Mouse (Mus musculus) bone marrow, adult 2 months (tissue): ENCODE results near the gene Ifnk. TPM values are rescaled to one million over a fixed set of nuclear protein-coding genes. Genes with fewer than 3 reads are reported as not detected.

ENCODE experiments used
- H3K27ac ChIP-seq: fragments of 200-500 bp; 2 replicates; pipeline ENCODE4 v1.5.1; 2012; ENCODE audit warnings: low read depth, mild to moderate bottlenecking, control low read depth, inconsistent platforms, low read length; ENCODE audit not compliant: control insufficient read depth, poor library complexity, insufficient read depth
- H3K4me1 ChIP-seq: fragments of 200-500 bp; 2 replicates; pipeline ENCODE4 v1.6.1; 2011; ENCODE audit warnings: low read length; ENCODE audit not compliant: control insufficient read depth, insufficient read depth
- H3K4me3 ChIP-seq: fragments of 200-500 bp; replicated peaks from 2 replicates; pipeline ENCODE3; 2011; ENCODE audit warnings: mild to moderate bottlenecking, low read depth, low read length, control low read depth; ENCODE audit not compliant: control insufficient read depth
- CTCF ChIP-seq: fragments of 200-500 bp; IDR thresholded peaks from 2 replicates; pipeline ENCODE4 v1.5.1; 2011; ENCODE audit warnings: low read length, control low read depth; ENCODE audit not compliant: control insufficient read depth, insufficient read depth
- POLR2A ChIP-seq: fragments of 200-500 bp; IDR thresholded peaks from 2 replicates; pipeline ENCODE4 v1.6.1; 2011; ENCODE audit warnings: low read depth, mild to moderate bottlenecking, control low read depth, low read length, borderline replicate concordance; ENCODE audit not compliant: control insufficient read depth
- WGBS: fragments of 180-500 bp; shearing (Covaris S2); methylation state at CpG from one replicate; pipeline ENCODE4 v1.1.7; 2018; 5-methylcytosine and 5-hydroxymethylcytosine counted together
- polyA plus RNA-seq: library from polyadenylated mRNA; stranded (reverse); fragments of >200 nt; gene quantifications from 2 replicates; pipeline ENCODE4 v1.2.4, GENCODE M21; 2011; ENCODE audit warnings: low replicate concordance; ENCODE audit not compliant: missing spikeins, insufficient read depth, insufficient read length

Ifnk gene
- polyA plus RNA-seq, 1 experiment: not detected

DNA sequence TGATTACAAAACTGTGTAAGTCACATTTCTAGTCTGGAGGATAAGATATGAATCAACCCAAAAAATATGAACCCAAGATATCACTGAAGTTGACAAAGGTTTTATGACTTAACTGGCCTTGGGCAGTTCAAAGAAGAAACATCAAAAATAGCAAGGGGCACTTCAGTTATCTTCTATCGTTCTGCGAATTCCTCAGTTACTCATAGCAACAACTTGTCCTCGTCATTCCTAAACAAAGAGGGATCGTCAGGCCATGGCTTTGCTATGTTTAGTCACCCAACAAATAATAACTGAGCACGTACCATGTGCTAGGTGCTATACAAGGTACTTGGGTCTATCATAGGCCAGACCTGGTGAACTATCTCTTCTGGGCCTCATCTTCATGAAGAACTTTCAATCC, 5.3 kb upstream of the Ifnk start:
- WGBS: 86% methylated on average over 5 of the region's 5 CpGs
- Histone ChIP-seq H3K4me1 (no peaks in the 10 kb centered on the region), H3K4me3 (no peak overlapping the region), H3K27ac (no peak overlapping the region)
- TF ChIP-seq CTCF (no peak), POLR2A (no peak)

DNA sequence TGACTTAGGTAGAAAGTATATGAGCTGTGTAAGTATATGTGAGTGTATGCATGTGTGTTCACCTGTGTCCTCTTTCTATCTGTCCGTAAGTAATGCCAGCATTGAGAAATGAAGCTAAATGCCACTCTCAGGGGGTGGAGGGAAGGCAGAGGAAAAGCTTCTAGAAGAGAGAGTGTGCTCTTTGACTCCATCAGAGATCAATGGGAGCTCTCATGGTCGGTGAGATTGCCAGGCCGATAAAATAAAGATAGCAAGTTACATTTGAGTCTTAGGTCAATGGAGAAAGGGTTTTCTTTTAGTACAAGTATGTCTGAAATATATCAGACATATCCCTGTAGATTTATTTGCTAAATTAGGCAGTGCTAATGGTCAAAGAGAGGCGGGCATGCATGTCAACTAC, 3.5 kb upstream of the Ifnk start:
- 81% methylated on average over 4 of the region's 4 CpGs for WGBS
- H3K4me1 ChIP-seq: no peaks in the 10 kb centered on the region
- TF ChIP-seq POLR2A: no peak
- no peak for TF ChIP-seq CTCF
- H3K27ac ChIP-seq: no peak overlapping the region
- H3K4me3 ChIP-seq: no peak overlapping the region

- TF ChIP-seq CTCF (no peak), POLR2A (no peak)
- Histone ChIP-seq H3K27ac (no peak overlapping the region), H3K4me3 (no peak overlapping the region), H3K4me1 (no peaks in the 10 kb centered on the region)
- 80% methylated on average over 3 of the region's 3 CpGs for WGBS
Observed at GRCm38 (mm10) chr4:35150706-35151105, 1.1 kb upstream of the Ifnk start.

DNA sequence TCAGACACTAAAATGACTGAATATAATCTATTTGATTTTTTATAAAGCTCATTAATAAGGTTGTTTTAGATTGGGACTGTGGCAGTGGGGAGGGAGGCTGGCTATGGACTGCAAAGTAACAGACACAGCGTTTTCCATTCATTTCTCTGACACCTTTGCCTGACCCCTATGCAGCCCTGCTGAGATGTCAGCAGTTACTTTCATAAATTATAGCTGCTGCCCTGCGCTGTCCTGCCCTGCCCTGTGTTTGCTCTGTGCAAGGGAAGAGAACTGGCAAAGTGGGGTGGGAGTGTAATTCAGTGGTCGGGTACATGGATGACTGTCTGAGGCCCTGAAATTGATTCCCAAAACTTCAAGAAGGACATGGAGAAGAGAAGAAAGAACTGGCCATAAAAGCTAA, 2.2 kb downstream of the Ifnk start:
- Histone ChIP-seq H3K27ac (no peak overlapping the region), H3K4me1 (no peaks in the 10 kb centered on the region; the same call in 1 of the 2 replicates), H3K4me3 (no peak overlapping the region)
- TF ChIP-seq CTCF: no peak
- no peak for TF ChIP-seq POLR2A
- WGBS: 72% methylated on average over 3 of the region's 3 CpGs

- TF ChIP-seq POLR2A (no peak), CTCF (peak; percentile 16; the same call in 1 of the 2 replicates)
- 27% methylated on average over 20 of the region's 20 CpGs for WGBS
- peak overlapping the region; percentile 42; the same call in 1 of the 2 replicates for H3K27ac ChIP-seq
- no peaks in the 10 kb centered on the region; the same call in 1 of the 2 replicates for H3K4me1 ChIP-seq
- H3K4me3 ChIP-seq: peak overlapping the region; percentile 75
Observed at GRCm38 (mm10) chr4:35155132-35155922, 3.5 kb downstream of the Ifnk start.

DNA sequence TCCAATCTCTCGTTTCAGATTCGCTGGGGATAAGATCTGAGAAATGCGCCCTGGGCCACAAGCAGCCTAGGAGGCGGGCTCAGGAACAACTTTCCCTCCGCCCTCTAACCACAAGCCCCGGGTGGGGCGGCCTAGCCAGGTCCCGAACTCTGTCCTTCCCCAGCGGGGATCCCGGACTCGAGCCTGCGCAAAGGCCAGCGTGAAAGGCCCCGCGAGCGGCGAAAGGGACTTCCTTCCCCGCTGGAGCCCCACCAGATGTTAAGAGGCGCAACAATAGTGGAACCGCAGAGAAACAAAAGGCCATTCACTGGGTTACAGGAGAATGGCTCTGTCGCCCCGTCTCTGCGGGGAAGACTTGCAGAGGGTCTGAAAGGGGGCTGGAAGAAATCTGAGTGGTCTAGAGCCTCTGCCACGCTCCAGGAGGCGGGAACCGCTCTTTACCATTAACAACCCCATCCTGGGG, 4.3 kb downstream of the Ifnk start:
- peak overlapping the region; percentile 42 for H3K27ac ChIP-seq
- under 1% methylated on average over 26 of the region's 26 CpGs for WGBS
- no peaks in the 10 kb centered on the region; the same call in 1 of the 2 replicates for H3K4me1 ChIP-seq
- TF ChIP-seq POLR2A: no peak; the same call in 1 of the 2 replicates
- TF ChIP-seq CTCF: no peak
- H3K4me3 ChIP-seq: peak overlapping the region; percentile 75

DNA sequence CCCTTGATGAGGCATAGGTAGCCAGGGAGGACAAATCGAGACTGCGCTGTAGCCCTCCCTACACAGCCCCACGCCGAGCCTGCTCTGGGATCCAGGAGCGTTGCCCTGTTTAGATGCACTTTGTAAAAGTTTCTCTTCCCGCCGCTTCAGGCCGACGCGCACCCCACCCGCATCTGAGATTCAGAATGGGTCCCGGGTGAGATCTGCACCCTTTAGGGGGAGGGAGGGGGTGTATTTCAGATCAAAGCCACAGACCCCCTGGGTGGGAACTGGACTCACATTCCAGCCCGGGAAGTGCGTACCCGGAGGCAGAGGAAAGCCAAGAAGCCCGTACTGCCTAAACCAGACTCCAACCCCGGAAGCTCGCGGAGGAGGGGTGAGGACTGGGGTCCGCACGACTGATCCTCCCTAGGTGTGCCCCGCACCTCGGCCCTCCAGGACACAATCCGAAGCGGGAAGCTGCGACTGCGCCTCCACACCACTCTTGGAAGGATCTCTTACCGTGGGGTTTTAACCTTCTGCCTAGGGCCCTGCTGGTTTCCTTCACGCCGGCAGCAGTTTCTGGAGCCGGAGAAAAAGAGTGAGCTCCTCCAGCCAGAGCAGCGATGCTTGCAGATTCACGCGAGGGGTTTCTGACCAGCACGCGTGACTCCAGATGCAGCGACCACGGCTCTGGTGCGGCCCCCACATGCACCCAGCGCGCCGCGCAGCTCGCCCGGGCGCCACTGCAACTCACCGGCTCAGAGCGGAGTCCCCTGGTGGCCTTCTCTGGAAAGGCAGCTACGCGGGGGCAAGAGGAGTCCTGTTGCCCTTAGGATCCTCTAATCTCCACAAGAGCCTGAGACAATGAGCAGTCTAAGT, 5.1 kb downstream of the Ifnk start, which contains the start of gene Mob3b:
Gene Mob3b, minus strand, starts transcription at position 734 of the 861 bp plus-strand sequence.
- Histone ChIP-seq H3K4me1 (no peaks in the 10 kb centered on the region; the same call in 1 of the 2 replicates), H3K27ac (peak within 1 kb of the TSS; percentile 42; the same call in 1 of the 2 replicates), H3K4me3 (peak within 1 kb of the TSS; percentile 75)
- under 1% methylated on average over 50 of the region's 50 CpGs for WGBS
- peak; percentile 41; the same call in 1 of the 2 replicates for TF ChIP-seq POLR2A
- TF ChIP-seq CTCF: peak; percentile 72

- Histone ChIP-seq H3K27ac (no peak overlapping the region), H3K4me3 (no peak overlapping the region)
- 45% methylated on average over 11 of the region's 11 CpGs for WGBS
Observed at GRCm38 (mm10) chr4:35157815-35158214, 6.0 kb downstream of the Ifnk start.

More at GRCm38 (mm10) chr4:35157815-35158214, 6.0 kb downstream of the Ifnk start:
- H3K4me1 ChIP-seq: no peaks in the 10 kb centered on the region; the same call in 1 of the 2 replicates
- TF ChIP-seq POLR2A: no peak
- TF ChIP-seq CTCF: no peak
